Mouse (Mus musculus) hindbrain, postnatal 0 days (tissue): ENCODE results near the gene Galnt9. TPM values are rescaled to one million over a fixed set of nuclear protein-coding genes. Genes with fewer than 3 reads are reported as not detected.
A peak's percentile ranks its signal among the peaks of the same experiment; 100 is the strongest.

Experiments
- ATAC-seq: fragments of 200-750 bp; cut with Nextera tagmentation; 2 replicates; pipeline ENCODE4 v1.8.0; 2017; ENCODE audit warnings: mild to moderate bottlenecking, moderate TSS enrichment, moderate library complexity
- DNase-seq: peaks from one replicate; pipeline ENCODE4 v3.0.0-alpha.2; 2015; ENCODE audit warnings: low spot score
- H3K27ac ChIP-seq: fragments of 300-500 bp; sonication (generic); 2 replicates; pipeline ENCODE4 v1.5.1; 2014; ENCODE audit warnings: mild to moderate bottlenecking
- H3K27me3 ChIP-seq: fragments of 300-500 bp; sonication (generic); 2 replicates; pipeline ENCODE4 v1.6.1; 2014; ENCODE audit warnings: low read length, mixed read lengths; ENCODE audit not compliant: insufficient read depth
- H3K36me3 ChIP-seq: fragments of 300-500 bp; sonication (generic); 2 replicates; pipeline ENCODE4 v1.6.1; 2014; ENCODE audit warnings: low read length, mixed read lengths; ENCODE audit not compliant: insufficient read depth
- H3K4me1 ChIP-seq: fragments of 300-500 bp; sonication (generic); 2 replicates; pipeline ENCODE4 v1.6.1; 2014; ENCODE audit warnings: antibody characterized with exemption, low read length, mixed read lengths; ENCODE audit not compliant: insufficient read depth
- H3K4me2 ChIP-seq: fragments of 300-500 bp; sonication (generic); 2 replicates; pipeline ENCODE4 v1.6.1; 2014; ENCODE audit warnings: low read depth, mild to moderate bottlenecking, low read length, moderate library complexity, mixed read lengths
- H3K4me3 ChIP-seq: fragments of 300-500 bp; sonication (generic); 2 replicates; pipeline ENCODE4 v1.5.1; 2014; ENCODE audit warnings: low read length
- H3K9ac ChIP-seq: fragments of 300-500 bp; sonication (generic); replicated peaks from 2 replicates; pipeline ENCODE4 v1.6.1; 2014; ENCODE audit warnings: mild to moderate bottlenecking, low read length, moderate library complexity, mixed read lengths
- H3K9me3 ChIP-seq: fragments of 300-500 bp; sonication (generic); 2 replicates; pipeline ENCODE4 v1.6.1; 2016; ENCODE audit warnings: low read length, mixed read lengths
- CTCF ChIP-seq: IDR thresholded peaks from 2 replicates; pipeline ENCODE4 v1.5.1; 2016; ENCODE audit warnings: antibody characterized with exemption, control low read depth, low read depth
- WGBS: fragments of 180-500 bp; shearing (Covaris S2); extraction: QIAGEN DNeasy Blood & Tissue Kit; methylation state at CpG from one replicate; pipeline ENCODE4 v1.1.7; 2014; 5-methylcytosine and 5-hydroxymethylcytosine counted together
- polyA plus RNA-seq: library from polyadenylated mRNA; unstranded; fragments of >200 nt; fragmentation: Nextera tagmentation; extraction: Ambion mirVana; gene quantifications from 2 replicates; pipeline ENCODE4 v1.2.1, GENCODE M21; 2015
- total RNA-seq: library from RNA; depleted of rRNA; stranded (reverse); fragments of >200 nt; gene quantifications from 2 replicates; pipeline ENCODE4 v1.2.3, GENCODE M21; 2014

Gene Galnt9
- total and polyA plus RNA-seq, 2 experiments from 2014 or later = 19.8 to 26.7 TPM

GRCm38 (mm10) chr5:110611435-110612158 is 67.4 kb downstream of the Galnt9 start:
- H3K9me3 ChIP-seq = no peaks in the 10 kb centered on the region
- WGBS = 58% methylated on average over 5 of the region's 5 CpGs

GRCm38 (mm10) chr5:110619226-110619625 is 75.1 kb downstream of the Galnt9 start:
- no peak for DNase-seq
- TF ChIP-seq CTCF = no peak
- H3K4me3 ChIP-seq = no peak overlapping the region
- no peaks in the 10 kb centered on the region for H3K4me1 ChIP-seq
- no peak for ATAC-seq
- 0 out of 2 replicates have a peak, but pooled peaks cover 4% of the 10 kb centered on the region for H3K36me3 ChIP-seq
- H3K9me3 ChIP-seq = no peaks in the 10 kb centered on the region
- no peak overlapping the region for H3K9ac ChIP-seq
- 89% methylated on average over 6 of the region's 6 CpGs for WGBS
- H3K4me2 ChIP-seq = no peak overlapping the region
- H3K27me3 ChIP-seq = no peaks in the 10 kb centered on the region
- no peak overlapping the region for H3K27ac ChIP-seq

More at GRCm38 (mm10) chr5:110611435-110612158, 67.4 kb downstream of the Galnt9 start:
- Histone ChIP-seq H3K4me3 (no peak overlapping the region), H3K4me1 (no peaks in the 10 kb centered on the region), H3K27me3 (no peaks in the 10 kb centered on the region), H3K4me2 (no peak overlapping the region), H3K27ac (no peak overlapping the region), H3K9ac (no peak overlapping the region), H3K36me3 (0 out of 2 replicates have a peak, but pooled peaks cover 4% of the 10 kb centered on the region)
- ATAC-seq (no peak), DNase-seq (peak; percentile 59)
- no peak for TF ChIP-seq CTCF

GRCm38 (mm10) chr5:110624319-110624718 is 80.2 kb downstream of the Galnt9 start:
- Histone ChIP-seq H3K36me3 (no peaks in the 10 kb centered on the region), H3K9me3 (no peaks in the 10 kb centered on the region), H3K27me3 (no peaks in the 10 kb centered on the region), H3K4me3 (no peak overlapping the region), H3K4me1 (no peaks in the 10 kb centered on the region), H3K27ac (no peak overlapping the region), H3K4me2 (no peak overlapping the region), H3K9ac (no peak overlapping the region)
- WGBS = 76% methylated on average over 2 of the region's 2 CpGs
- DNase-seq = no peak
- ATAC-seq = no peak
- TF ChIP-seq CTCF = no peak

GRCm38 (mm10) chr5:110627351-110627750 is 83.2 kb downstream of the Galnt9 start:
- no peak for ATAC-seq

GRCm38 (mm10) chr5:110628156-110628555 is 84.0 kb downstream of the Galnt9 start:
- H3K9ac ChIP-seq = no peak overlapping the region
- no peak overlapping the region for H3K4me3 ChIP-seq
- no peaks in the 10 kb centered on the region for H3K9me3 ChIP-seq
- H3K4me2 ChIP-seq = peak overlapping the region; percentile 31
- WGBS = 13% methylated on average over 19 of the region's 19 CpGs
- no peaks in the 10 kb centered on the region for H3K4me1 ChIP-seq
- H3K27me3 ChIP-seq = no peaks in the 10 kb centered on the region
- ATAC-seq (peak; percentile 40), DNase-seq (peak; percentile 50)
- no peak for TF ChIP-seq CTCF
- H3K27ac ChIP-seq = no peak overlapping the region
- no peaks in the 10 kb centered on the region for H3K36me3 ChIP-seq

More at GRCm38 (mm10) chr5:110627351-110627750, 83.2 kb downstream of the Galnt9 start:
- Histone ChIP-seq H3K27ac (no peak overlapping the region), H3K27me3 (no peaks in the 10 kb centered on the region), H3K9ac (no peak overlapping the region), H3K4me2 (no peak overlapping the region), H3K4me1 (no peaks in the 10 kb centered on the region), H3K36me3 (no peaks in the 10 kb centered on the region), H3K9me3 (no peaks in the 10 kb centered on the region), H3K4me3 (no peak overlapping the region)
- 66% methylated on average over 10 of the region's 10 CpGs for WGBS
- TF ChIP-seq CTCF = no peak
- DNase-seq = no peak

- WGBS = 58% methylated on average over 2 of the region's 2 CpGs
Measured at GRCm38 (mm10) chr5:110629525-110630120, 85.5 kb downstream of the Galnt9 start.

More at GRCm38 (mm10) chr5:110629525-110630120, 85.5 kb downstream of the Galnt9 start:
- no peaks in the 10 kb centered on the region for H3K4me1 ChIP-seq
- H3K4me2 ChIP-seq = no peak overlapping the region
- no peaks in the 10 kb centered on the region for H3K27me3 ChIP-seq
- ATAC-seq (no peak), DNase-seq (no peak)
- no peak overlapping the region for H3K9ac ChIP-seq
- H3K4me3 ChIP-seq = no peak overlapping the region
- H3K36me3 ChIP-seq = no peaks in the 10 kb centered on the region
- H3K27ac ChIP-seq = no peak overlapping the region
- no peaks in the 10 kb centered on the region for H3K9me3 ChIP-seq
- no peak for TF ChIP-seq CTCF
